Mouse (Mus musculus) midbrain, embryonic 11.5 days (tissue): ENCODE measurements around the gene Krt7. TPM values are rescaled to one million over a fixed set of nuclear protein-coding genes. Genes with fewer than 3 reads are reported as not detected.

Experiments
- ATAC-seq: fragments of 200-750 bp; cut with Nextera tagmentation; 2 replicates; pipeline ENCODE4 v1.8.0; 2017; ENCODE audit warnings: moderate TSS enrichment, moderate library complexity; ENCODE audit not compliant: low FRiP score
- DNase-seq: peaks from one replicate; pipeline ENCODE4 v3.0.0; 2015; ENCODE audit warnings: low spot score; ENCODE audit errors: missing footprints
- H3K27ac ChIP-seq: fragments of 300-500 bp; sonication (generic); 2 replicates; pipeline ENCODE4 v1.5.1; 2014; ENCODE audit warnings: low read depth, low read length
- H3K27me3 ChIP-seq: fragments of 300-500 bp; sonication (generic); 2 replicates; pipeline ENCODE4 v1.6.1; 2014; ENCODE audit warnings: mild to moderate bottlenecking, low read length, moderate library complexity, mixed read lengths; ENCODE audit not compliant: control insufficient read depth, insufficient read depth
- H3K36me3 ChIP-seq: fragments of 300-500 bp; sonication (generic); 2 replicates; pipeline ENCODE4 v1.6.1; 2014; ENCODE audit warnings: mild to moderate bottlenecking, low read length, moderate library complexity, mixed read lengths; ENCODE audit not compliant: control insufficient read depth, insufficient read depth
- H3K4me1 ChIP-seq: fragments of 300-500 bp; sonication (generic); 2 replicates; pipeline ENCODE4 v1.6.1; 2014; ENCODE audit warnings: low read length; ENCODE audit not compliant: control insufficient read depth, insufficient read depth
- H3K4me2 ChIP-seq: fragments of 300-500 bp; sonication (generic); 2 replicates; pipeline ENCODE4 v1.6.1; 2014; ENCODE audit warnings: mild to moderate bottlenecking, moderate library complexity
- H3K4me3 ChIP-seq: fragments of 300-500 bp; sonication (generic); 2 replicates; pipeline ENCODE4 v1.5.1; 2014; ENCODE audit warnings: low read depth, low read length
- H3K9ac ChIP-seq: fragments of 300-500 bp; sonication (generic); 2 replicates; pipeline ENCODE4 v1.6.1; 2014; ENCODE audit warnings: low read length
- H3K9me3 ChIP-seq: fragments of 300-500 bp; sonication (generic); 2 replicates; pipeline ENCODE4 v1.6.1; 2016; ENCODE audit warnings: low read length; ENCODE audit not compliant: control insufficient read depth
- WGBS: fragments of 180-500 bp; shearing (Covaris S2); extraction: QIAGEN DNeasy Blood & Tissue Kit; methylation state at CpG from one replicate; pipeline ENCODE4 v1.1.7; 2014; 5-methylcytosine and 5-hydroxymethylcytosine counted together
- polyA plus RNA-seq: library from polyadenylated mRNA; unstranded; fragments of >200 nt; fragmentation: Nextera tagmentation; extraction: Ambion mirVana; gene quantifications from 2 replicates; pipeline ENCODE4 v1.2.1, GENCODE M21; 2014

The Krt7 gene
- polyA plus RNA-seq, 1 experiment from 2014 or later = 7.2 TPM

GRCm38 (mm10) chr15:101447444-101447843 is 36.6 kb downstream of the Krt7 start, which contains the start of gene Krt88:
Gene Krt88, plus strand, starts transcription at chr15:101447744.
- Histone ChIP-seq H3K27me3 (no peaks in the 10 kb centered on the region), H3K36me3 (no peaks in the 10 kb centered on the region), H3K4me3 (no peak within 1 kb of the TSS), H3K9ac (no peak within 1 kb of the TSS), H3K9me3 (no peaks in the 10 kb centered on the region), H3K4me1 (no peaks in the 10 kb centered on the region), H3K27ac (no peak within 1 kb of the TSS), H3K4me2 (no peak within 1 kb of the TSS)
- whole genome bisulfite sequencing = 79% methylated on average over 2 of the region's 2 CpGs
- ATAC-seq (no peak), DNase-seq (no peak)

- no peaks in the 10 kb centered on the region for H3K27me3 ChIP-seq
- DNase-seq (peak; percentile 99), ATAC-seq (peak; percentile 72)
- H3K4me1 ChIP-seq = no peaks in the 10 kb centered on the region
- no peaks in the 10 kb centered on the region for H3K36me3 ChIP-seq
- no peak overlapping the region for H3K9ac ChIP-seq
- 9% methylated on average over 13 of the region's 13 CpGs for WGBS
- no peak overlapping the region for H3K27ac ChIP-seq
- peak overlapping the region; percentile 22; the same call in 1 of the 2 replicates for H3K4me2 ChIP-seq
- peaks cover 4% of the 10 kb centered on the region; the same call in 1 of the 2 replicates for H3K9me3 ChIP-seq
- H3K4me3 ChIP-seq = no peak overlapping the region
Measured at GRCm38 (mm10) chr15:101453093-101453736, 42.4 kb downstream of the Krt7 start.

- WGBS = 89% methylated on average over 8 of the region's 8 CpGs
Measured at GRCm38 (mm10) chr15:101454774-101455173, 43.9 kb downstream of the Krt7 start.

GRCm38 (mm10) chr15:101455292-101455691 is 44.4 kb downstream of the Krt7 start:
- Histone ChIP-seq H3K27ac (no peak overlapping the region), H3K9ac (no peak overlapping the region), H3K9me3 (peaks cover 4% of the 10 kb centered on the region; the same call in 1 of the 2 replicates), H3K36me3 (no peaks in the 10 kb centered on the region), H3K27me3 (no peaks in the 10 kb centered on the region), H3K4me2 (no peak overlapping the region), H3K4me1 (no peaks in the 10 kb centered on the region), H3K4me3 (no peak overlapping the region)
- WGBS = 86% methylated on average over 2 of the region's 2 CpGs
- ATAC-seq (no peak), DNase-seq (peak; percentile 23)

More at GRCm38 (mm10) chr15:101454774-101455173, 43.9 kb downstream of the Krt7 start:
- DNase-seq (no peak), ATAC-seq (no peak)
- peaks cover 4% of the 10 kb centered on the region; the same call in 1 of the 2 replicates for H3K9me3 ChIP-seq
- no peak overlapping the region for H3K4me2 ChIP-seq
- H3K27ac ChIP-seq = no peak overlapping the region
- no peaks in the 10 kb centered on the region for H3K27me3 ChIP-seq
- no peaks in the 10 kb centered on the region for H3K36me3 ChIP-seq
- no peak overlapping the region for H3K4me3 ChIP-seq
- no peaks in the 10 kb centered on the region for H3K4me1 ChIP-seq
- H3K9ac ChIP-seq = no peak overlapping the region

GRCm38 (mm10) chr15:101455891-101456290 is 45.0 kb downstream of the Krt7 start:
- Histone ChIP-seq H3K4me1 (no peaks in the 10 kb centered on the region), H3K4me2 (no peak overlapping the region), H3K27ac (no peak overlapping the region), H3K9me3 (peaks cover 4% of the 10 kb centered on the region; the same call in 1 of the 2 replicates), H3K9ac (no peak overlapping the region), H3K27me3 (no peaks in the 10 kb centered on the region), H3K4me3 (no peak overlapping the region), H3K36me3 (no peaks in the 10 kb centered on the region)
- ATAC-seq = no peak
- 86% methylated on average over 6 of the region's 6 CpGs for WGBS
- DNase-seq = peak; percentile 45

- ATAC-seq (no peak), DNase-seq (peak; percentile 84)
- no peak overlapping the region for H3K4me2 ChIP-seq
- H3K9me3 ChIP-seq = peaks cover 4% of the 10 kb centered on the region; the same call in 1 of the 2 replicates
- no peaks in the 10 kb centered on the region for H3K4me1 ChIP-seq
- no peak overlapping the region for H3K27ac ChIP-seq
- WGBS = 53% methylated on average over 16 of the region's 16 CpGs
- no peaks in the 10 kb centered on the region for H3K36me3 ChIP-seq
- H3K4me3 ChIP-seq = no peak overlapping the region
- H3K9ac ChIP-seq = 0 out of 2 replicates have a peak overlapping the region, but pooled peaks have one; percentile 4
- no peaks in the 10 kb centered on the region for H3K27me3 ChIP-seq
Measured at GRCm38 (mm10) chr15:101458361-101458930, 47.6 kb downstream of the Krt7 start.

- Histone ChIP-seq H3K4me2 (no peak overlapping the region), H3K36me3 (no peaks in the 10 kb centered on the region), H3K4me3 (no peak overlapping the region), H3K9ac (no peak overlapping the region), H3K27me3 (no peaks in the 10 kb centered on the region), H3K9me3 (peaks cover 4% of the 10 kb centered on the region; the same call in 1 of the 2 replicates), H3K4me1 (no peaks in the 10 kb centered on the region), H3K27ac (no peak overlapping the region)
- WGBS = 83% methylated on average over 14 of the region's 14 CpGs
- DNase-seq (peak; percentile 80), ATAC-seq (no peak)
Measured at GRCm38 (mm10) chr15:101459283-101459682, 48.4 kb downstream of the Krt7 start.

GRCm38 (mm10) chr15:101463651-101464050 is 52.8 kb downstream of the Krt7 start, which contains the start of gene Krt81:
Gene Krt81, minus strand, starts transcription at chr15:101463751.
- WGBS = 84% methylated on average over 13 of the region's 13 CpGs
- H3K4me3 ChIP-seq = no peak within 1 kb of the TSS
- H3K4me1 ChIP-seq = no peaks in the 10 kb centered on the region
- no peaks in the 10 kb centered on the region for H3K27me3 ChIP-seq
- DNase-seq (peak; percentile 23), ATAC-seq (no peak)
- H3K9me3 ChIP-seq = no peaks in the 10 kb centered on the region
- no peak within 1 kb of the TSS for H3K9ac ChIP-seq
- no peaks in the 10 kb centered on the region for H3K36me3 ChIP-seq
- H3K27ac ChIP-seq = no peak within 1 kb of the TSS
- H3K4me2 ChIP-seq = no peak within 1 kb of the TSS

GRCm38 (mm10) chr15:101469093-101469492 is 58.2 kb downstream of the Krt7 start:
- Histone ChIP-seq H3K9ac (no peak overlapping the region), H3K27ac (no peak overlapping the region), H3K4me3 (no peak overlapping the region), H3K36me3 (no peaks in the 10 kb centered on the region), H3K4me1 (no peaks in the 10 kb centered on the region), H3K4me2 (no peak overlapping the region), H3K9me3 (no peaks in the 10 kb centered on the region), H3K27me3 (no peaks in the 10 kb centered on the region)
- 83% methylated on average over 4 of the region's 4 CpGs for WGBS
- ATAC-seq = no peak
- no peak for DNase-seq
